In the genomic region with DNA sequence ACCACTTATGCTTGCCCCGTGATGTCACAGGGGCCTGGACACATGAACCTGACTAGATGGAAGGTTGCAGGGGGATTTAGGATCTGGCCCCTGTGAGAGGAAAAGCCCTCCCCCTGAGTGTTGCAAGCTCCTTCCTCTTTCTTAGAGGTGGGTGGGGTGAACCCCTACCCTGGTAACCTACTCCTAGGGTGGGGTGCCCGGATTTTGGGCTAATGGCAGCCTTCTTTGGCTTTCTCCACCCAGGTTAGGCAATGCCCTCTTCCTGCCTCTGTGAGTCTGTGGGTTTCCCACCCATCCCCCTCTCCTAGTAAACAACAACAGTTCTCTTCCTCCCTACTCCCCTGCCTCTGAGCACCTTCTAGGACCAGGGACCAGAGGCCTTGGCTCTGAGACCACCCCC, we compare ENCODE assay signal across 11 mouse cellular contexts. TPM values are rescaled to one million over a fixed set of nuclear protein-coding genes. Genes with fewer than 3 reads are reported as not detected.
DNase-seq lines count a peak whose midpoint lies in the region; ATAC-seq and TF ChIP-seq lines count a peak whose summit lies in the region.
"Had no signal": no experiment of that assay in that cellular context is flagged by ENCODE, and none has a peak within 500 bp of the region (broad histone marks: within the 10 kb centered on the region; RNA-seq: fewer than 3 reads in every experiment).

No protein-coding gene starts in this region.

- 53% methylated on average over 2 of the region's 2 CpGs for WGBS in heart, embryonic 15.5 days
- 55% methylated on average over 2 of the region's 2 CpGs for WGBS in heart, adult 2 months
- 43% methylated on average over 2 of the region's 2 CpGs for WGBS in thymus, adult 2 months
- 59% methylated on average over 2 of the region's 2 CpGs for WGBS in limb, embryonic 15.5 days

- no peak for TF ChIP-seq EP300 in heart, adult 2 months (IDR thresholded peaks at IDR 0.05; ENCODE audit: insufficient read depth, low read depth, low read length)

- peaks cover 15% of the 10 kb centered on the region for H3K36me3 ChIP-seq in heart, embryonic 15.5 days
- peaks cover 6% of the 10 kb centered on the region; the same call in 1 of the 2 replicates for H3K36me3 ChIP-seq in heart, adult 2 months (ENCODE audit: control insufficient read depth, insufficient read depth, low read length)
- H3K36me3 ChIP-seq in thymus, adult 2 months (ENCODE audit: control insufficient read depth, insufficient read depth, low read length), result no peaks in the 10 kb centered on the region
- H3K36me3 ChIP-seq in limb, embryonic 15.5 days, result peaks cover 41% of the 10 kb centered on the region

- no peak for ATAC-seq in heart, embryonic 15.5 days (replicated peaks; ENCODE audit: insufficient number of reproducible peaks, insufficient read depth, low FRiP score, low read depth)
- ATAC-seq in limb, embryonic 15.5 days (ENCODE audit: insufficient number of reproducible peaks, low FRiP score, low TSS enrichment, low read depth), result no peak
- ATAC-seq: hindbrain, embryonic 16.5 days had no signal

- TF ChIP-seq POLR2A in heart, adult 2 months (IDR thresholded peaks at IDR 0.05; ENCODE audit: insufficient read depth, low read depth, low read length), result no peak
- no peak for TF ChIP-seq POLR2A in thymus, adult 2 months (IDR thresholded peaks at IDR 0.05; ENCODE audit: control insufficient read depth, extremely low read depth, insufficient read depth, low read length, poor library complexity)

- peaks cover 89% of the 10 kb centered on the region for H3K4me1 ChIP-seq in heart, embryonic 15.5 days (replicated peaks)
- peaks cover 39% of the 10 kb centered on the region for H3K4me1 ChIP-seq in heart, adult 2 months (ENCODE audit: control insufficient read depth, insufficient read depth, low read length)
- peaks cover 71% of the 10 kb centered on the region for H3K4me1 ChIP-seq in thymus, adult 2 months (replicated peaks; ENCODE audit: control insufficient read depth, insufficient read depth, low read length)
- peaks cover 78% of the 10 kb centered on the region for H3K4me1 ChIP-seq in limb, embryonic 15.5 days

- H3K79me2 ChIP-seq in heart, adult 2 months (replicated peaks; ENCODE audit: control insufficient read depth, insufficient read depth, low read length), result no peaks in the 10 kb centered on the region

- no peak for TF ChIP-seq CTCF in heart, adult 2 months (IDR thresholded peaks at IDR 0.05)
- no peak for TF ChIP-seq CTCF in thymus, adult 2 months (IDR thresholded peaks at IDR 0.05; ENCODE audit: borderline replicate concordance, control insufficient read depth, extremely low read depth, insufficient read depth, low read length, poor library complexity)

- intact Hi-C loops in heart, adult 2 months (cut with DNase I), result no loop called here

- no peaks in the 10 kb centered on the region for H3K27me3 ChIP-seq in heart, embryonic 15.5 days
- H3K27me3 ChIP-seq in heart, adult 2 months (ENCODE audit: control insufficient read depth, insufficient read depth, low read length), result no peaks in the 10 kb centered on the region
- H3K27me3 ChIP-seq in thymus, adult 2 months (ENCODE audit: control insufficient read depth, insufficient read depth, low read length), result no peaks in the 10 kb centered on the region
- no peaks in the 10 kb centered on the region for H3K27me3 ChIP-seq in limb, embryonic 15.5 days
- H3K27me3 ChIP-seq: neural tube, embryonic 15.5 days had no signal

- H3K9me3 ChIP-seq in heart, embryonic 15.5 days (replicated peaks), result no peaks in the 10 kb centered on the region
- H3K9me3 ChIP-seq in limb, embryonic 15.5 days, result no peaks in the 10 kb centered on the region
- H3K9me3 ChIP-seq: G1E; neural tube, embryonic 15.5 days had no signal

- H3K9ac ChIP-seq in heart, embryonic 15.5 days, result peak overlapping the region; percentile 3; the same call in 1 of the 2 replicates
- no peak overlapping the region for H3K9ac ChIP-seq in heart, adult 2 months (ENCODE audit: low read depth, low read length)
- H3K9ac ChIP-seq in limb, embryonic 15.5 days, result no peak overlapping the region
- H3K9ac ChIP-seq: neural tube, embryonic 15.5 days had no signal

- DNase-seq in heart, adult 2 months, result no peak
- peak; percentile 23 for DNase-seq in thymus, postnatal 25 days
- DNase-seq in thymus, adult 2 months, result no peak
- no peak for DNase-seq in T-cell, adult 2 months (ENCODE audit: low spot score)
- DNase-seq in frontal cortex, postnatal 25 days (ENCODE audit: low spot score in 2 of 2), result no peak
- DNase-seq in right cerebral cortex, adult 2 months (ENCODE audit: low spot score in 2 of 2), result no peak

- no peak overlapping the region for H3K4me2 ChIP-seq in heart, embryonic 15.5 days
- no peak overlapping the region for H3K4me2 ChIP-seq in limb, embryonic 15.5 days
- H3K4me2 ChIP-seq: neural tube, embryonic 15.5 days had no signal

- no peak overlapping the region for H3K4me3 ChIP-seq in heart, embryonic 15.5 days
- no peak overlapping the region for H3K4me3 ChIP-seq in heart, adult 2 months
- no peak overlapping the region for H3K4me3 ChIP-seq in thymus, adult 2 months (ENCODE audit: control insufficient read depth, insufficient read depth, low read length)
- no peak overlapping the region for H3K4me3 ChIP-seq in limb, embryonic 15.5 days
- H3K4me3 ChIP-seq: neural tube, embryonic 15.5 days had no signal

- H3K27ac ChIP-seq in heart, embryonic 15.5 days, result peak overlapping the region; percentile 94; the same call in 1 of the 2 replicates
- H3K27ac ChIP-seq in heart, adult 2 months, result no peak overlapping the region
- H3K27ac ChIP-seq in thymus, adult 2 months (ENCODE audit: control insufficient read depth, insufficient read depth, low read length), result no peak overlapping the region
- H3K27ac ChIP-seq in limb, embryonic 15.5 days, result peak overlapping the region; percentile 1; the same call in 1 of the 2 replicates
- H3K27ac ChIP-seq: neural tube, embryonic 15.5 days had no signal

RNA-seq across cellular contexts. Expression of a gene that starts 25.1 kb away (rescaled TPM):
- 26.2 and 31.0 TPM in 2 replicates for polyA plus RNA-seq in heart, embryonic 15.5 days (2015; fragmentation: Nextera tagmentation; extraction: Ambion mirVana)
- 10 to 100 TPM; 10.1 to 12.8 TPM for total RNA-seq in heart, adult 2 months (2021)
- polyA plus RNA-seq in heart, adult 2 months (2012; rRNA removed), result 7.1 and 10.9 TPM in 2 replicates
- polyA plus RNA-seq in thymus, adult 2 months (2012; rRNA removed), result 63.5 and 74.1 TPM in 2 replicates
- polyA plus RNA-seq in limb, embryonic 15.5 days (2015; fragmentation: Nextera tagmentation; extraction: Ambion mirVana), result 43.9 and 51.7 TPM in 2 replicates

RNA-seq across cellular contexts. Expression of a gene that starts 30.1 kb away (rescaled TPM):
- polyA plus RNA-seq in heart, embryonic 15.5 days (2015; fragmentation: Nextera tagmentation; extraction: Ambion mirVana), result 3.6 and 4.4 TPM in 2 replicates
- under 1 TPM; 0.27 to 0.31 TPM for total RNA-seq in heart, adult 2 months (2021)
- 0.94 and 1.6 TPM in 2 replicates for polyA plus RNA-seq in heart, adult 2 months (2012; rRNA removed)
- 1.3 and 1.9 TPM in 2 replicates for polyA plus RNA-seq in thymus, adult 2 months (2012; rRNA removed)
- polyA plus RNA-seq in limb, embryonic 15.5 days (2015; fragmentation: Nextera tagmentation; extraction: Ambion mirVana), result 0.49 and 0.86 TPM in 2 replicates
- total RNA-seq: G1E had no signal
- polyA plus RNA-seq: G1E had no signal

RNA-seq across cellular contexts. Expression of a gene that starts 45.1 kb away (rescaled TPM):
- polyA plus RNA-seq in heart, embryonic 15.5 days (2015; fragmentation: Nextera tagmentation; extraction: Ambion mirVana), result 14.2 and 20.4 TPM in 2 replicates
- under 1 TPM; 0.13 to 0.32 TPM for total RNA-seq in heart, adult 2 months (2021)
- polyA plus RNA-seq in heart, adult 2 months (2012; rRNA removed), result 0.14 and 0.26 TPM in 2 replicates
- 8.4 and 12.2 TPM in 2 replicates for polyA plus RNA-seq in thymus, adult 2 months (2012; rRNA removed)
- polyA plus RNA-seq in limb, embryonic 15.5 days (2015; fragmentation: Nextera tagmentation; extraction: Ambion mirVana), result 23.2 and 24.1 TPM in 2 replicates

Comparison
In these comparisons a context has a peak if more than half of its experiments do, and no peak if none do; other contexts are left out.
1. H3K27ac ChIP-seq: peak in heart, embryonic 15.5 days (single experiment) and limb, embryonic 15.5 days (single experiment); none in heart, adult 2 months (single experiment) and thymus, adult 2 months (single experiment).